Mouse (Mus musculus): Measurements from ENCODE around the gene Fam98b. TPM values are rescaled to one million over a fixed set of nuclear protein-coding genes. Genes with fewer than 3 reads are reported as not detected.

The Fam98b gene
- polyA plus RNA-seq, 1 experiment = 11.7 TPM

- Histone ChIP-seq H3K27ac (ENCODE audit: control insufficient read depth, insufficient read depth, low read depth, low read length) (no peak overlapping the region), H3K4me1 (ENCODE audit: control insufficient read depth, insufficient read depth, low read length) (no peaks in the 10 kb centered on the region), H3K27me3 (ENCODE audit: control insufficient read depth, insufficient read depth, low read length) (no peaks in the 10 kb centered on the region), H3K4me3 (ENCODE audit: control insufficient read depth, low read depth, low read length) (no peak overlapping the region), H3K36me3 (ENCODE audit: control insufficient read depth, insufficient read depth, low read length) (no peaks in the 10 kb centered on the region)
- TF ChIP-seq CTCF (IDR thresholded peaks at IDR 0.05; ENCODE audit: control insufficient read depth, insufficient read depth, insufficient replicate concordance, low read depth, low read length) = no peak
- TF ChIP-seq POLR2A (IDR thresholded peaks at IDR 0.05; ENCODE audit: control insufficient read depth, low read depth, low read length) = no peak
Measured at GRCm38 (mm10) chr2:117313586-117314235, 64.2 kb downstream of the Fam98b start.

- Histone ChIP-seq H3K36me3 (ENCODE audit: control insufficient read depth, insufficient read depth, low read length) (no peaks in the 10 kb centered on the region), H3K4me3 (ENCODE audit: control insufficient read depth, low read depth, low read length) (no peak overlapping the region), H3K4me1 (ENCODE audit: control insufficient read depth, insufficient read depth, low read length) (no peaks in the 10 kb centered on the region), H3K27ac (ENCODE audit: control insufficient read depth, insufficient read depth, low read depth, low read length) (no peak overlapping the region), H3K27me3 (ENCODE audit: control insufficient read depth, insufficient read depth, low read length) (no peaks in the 10 kb centered on the region)
- TF ChIP-seq POLR2A (IDR thresholded peaks at IDR 0.05; ENCODE audit: control insufficient read depth, low read depth, low read length) (no peak), CTCF (IDR thresholded peaks at IDR 0.05; ENCODE audit: control insufficient read depth, insufficient read depth, insufficient replicate concordance, low read depth, low read length) (no peak)
Measured at GRCm38 (mm10) chr2:117318991-117319390, 69.5 kb downstream of the Fam98b start.

Other genes with a start within 250 kb of the Fam98b start
- 0.76 and 1.0 TPM in 2 replicates for gene Spred1, start 128.4 kb upstream of the Fam98b start, polyA plus RNA-seq (2012; rRNA removed)
- gene Rasgrp1, start 93.3 kb downstream of the Fam98b start, polyA plus RNA-seq (2012; rRNA removed) = 0.09 and 0.26 TPM in 2 replicates